Mouse (Mus musculus) midbrain, embryonic 14.5 days (tissue): Measurements from ENCODE around the gene Spats2. TPM values are rescaled to one million over a fixed set of nuclear protein-coding genes. Genes with fewer than 3 reads are reported as not detected.
"Not testable (repeated sequence)": the region's sequence is repeated elsewhere in the genome, so short reads cannot be mapped to it uniquely, and the experiment has no call there.

Experiments
- ATAC-seq: fragments of 200-750 bp; cut with Nextera tagmentation; 2 replicates; pipeline ENCODE4 v1.8.0; 2017; ENCODE audit warnings: moderate number of reproducible peaks, moderate library complexity; ENCODE audit not compliant: low FRiP score, low TSS enrichment
- DNase-seq: peaks from one replicate; pipeline ENCODE4 v3.0.0-alpha.2; 2015
- H3K27ac ChIP-seq: fragments of 300-500 bp; sonication (generic); replicated peaks from 2 replicates; pipeline ENCODE4 v1.5.1; 2014; ENCODE audit warnings: mild to moderate bottlenecking, low read depth, low read length, moderate library complexity
- H3K27me3 ChIP-seq: fragments of 300-500 bp; sonication (generic); 2 replicates; pipeline ENCODE4 v1.6.1; 2014; ENCODE audit warnings: low read length, control low read depth, mixed read lengths; ENCODE audit not compliant: control insufficient read depth, insufficient read depth
- H3K36me3 ChIP-seq: fragments of 300-500 bp; sonication (generic); 2 replicates; pipeline ENCODE4 v1.6.1; 2014; ENCODE audit warnings: low read length, control low read depth; ENCODE audit not compliant: control insufficient read depth, insufficient read depth
- H3K4me1 ChIP-seq: fragments of 300-500 bp; sonication (generic); 2 replicates; pipeline ENCODE4 v1.6.1; 2014; ENCODE audit warnings: mild to moderate bottlenecking, antibody characterized with exemption, low read length, control low read depth; ENCODE audit not compliant: control insufficient read depth, insufficient read depth
- H3K4me2 ChIP-seq: fragments of 300-500 bp; sonication (generic); 2 replicates; pipeline ENCODE4 v1.6.1; 2014; ENCODE audit warnings: mild to moderate bottlenecking, low read length, moderate library complexity
- H3K4me3 ChIP-seq: fragments of 300-500 bp; sonication (generic); replicated peaks from 2 replicates; pipeline ENCODE4 v1.5.1; 2014; ENCODE audit warnings: low read depth, low read length
- H3K9ac ChIP-seq: fragments of 300-500 bp; sonication (generic); replicated peaks from 2 replicates; pipeline ENCODE4 v1.6.1; 2014; ENCODE audit warnings: mild to moderate bottlenecking, low read length, moderate library complexity
- H3K9me3 ChIP-seq: fragments of 300-500 bp; sonication (generic); 2 replicates; pipeline ENCODE4 v1.6.1; 2016; ENCODE audit warnings: low read length, control low read depth, mixed read lengths; ENCODE audit not compliant: control insufficient read depth
- WGBS: fragments of 180-500 bp; shearing (Covaris S2); extraction: QIAGEN DNeasy Blood & Tissue Kit; methylation state at CpG from one replicate; pipeline ENCODE4 v1.1.7; 2014; 5-methylcytosine and 5-hydroxymethylcytosine counted together
- polyA plus RNA-seq: library from polyadenylated mRNA; unstranded; fragments of >200 nt; fragmentation: Nextera tagmentation; extraction: Ambion mirVana; gene quantifications from 2 replicates; pipeline ENCODE4 v1.2.1, GENCODE M21; 2014

The Spats2 gene
- polyA plus RNA-seq, 1 experiment from 2014 or later, result 41.6 TPM

DNA sequence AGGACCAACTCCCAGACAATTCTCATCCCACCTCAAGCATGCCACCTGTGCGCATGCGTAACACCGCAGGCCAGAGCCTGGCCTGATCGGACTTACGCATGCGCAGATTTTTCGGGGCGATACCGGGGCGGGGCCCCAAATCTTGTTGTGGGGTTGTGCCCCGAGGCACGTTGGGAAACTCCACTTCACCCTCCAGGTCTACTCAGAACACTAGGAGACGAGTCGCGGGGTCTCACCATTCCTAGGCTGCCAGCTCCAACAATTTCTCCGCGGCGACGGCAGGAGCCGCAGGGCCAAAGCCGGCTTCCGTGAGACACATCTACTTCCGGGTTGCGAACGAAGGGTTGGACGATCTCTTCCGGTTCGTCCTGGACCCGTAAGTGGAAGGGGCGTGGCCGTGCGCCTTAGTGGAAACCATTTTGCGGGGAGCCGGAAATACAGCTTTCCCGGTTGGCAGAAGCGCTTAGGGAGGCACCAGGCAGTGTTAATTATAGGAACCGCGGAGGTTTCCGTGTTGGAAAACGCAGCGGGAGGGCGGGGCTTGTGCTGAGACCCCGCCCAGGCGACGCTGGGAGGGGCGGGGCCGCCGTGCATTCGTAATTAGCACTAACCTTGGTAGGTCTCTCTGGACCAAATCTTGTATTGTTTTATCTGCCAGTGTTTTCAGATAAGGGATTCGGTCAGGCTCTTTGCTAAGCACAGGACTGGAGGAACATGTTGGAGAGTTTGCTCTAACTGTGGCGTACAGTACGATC, 126.1 kb downstream of the Spats2 start, which contains the start of gene Mcrs1:
Gene Mcrs1 (minus strand): TSS at position 336 of the 755 bp plus-strand sequence.
- Histone ChIP-seq H3K9ac (peak within 1 kb of the TSS; percentile 61), H3K4me1 (peaks cover 7% of the 10 kb centered on the region), H3K4me2 (peak within 1 kb of the TSS; percentile 75), H3K4me3 (peak within 1 kb of the TSS; percentile 56), H3K27me3 (no peaks in the 10 kb centered on the region), H3K27ac (peak within 1 kb of the TSS; percentile 94), H3K36me3 (peaks cover 27% of the 10 kb centered on the region), H3K9me3 (no peaks in the 10 kb centered on the region)
- ATAC-seq, result peak; percentile 93
- WGBS, result under 1% methylated on average over 52 of the region's 52 CpGs
- DNase-seq, result peak; percentile 100

DNA sequence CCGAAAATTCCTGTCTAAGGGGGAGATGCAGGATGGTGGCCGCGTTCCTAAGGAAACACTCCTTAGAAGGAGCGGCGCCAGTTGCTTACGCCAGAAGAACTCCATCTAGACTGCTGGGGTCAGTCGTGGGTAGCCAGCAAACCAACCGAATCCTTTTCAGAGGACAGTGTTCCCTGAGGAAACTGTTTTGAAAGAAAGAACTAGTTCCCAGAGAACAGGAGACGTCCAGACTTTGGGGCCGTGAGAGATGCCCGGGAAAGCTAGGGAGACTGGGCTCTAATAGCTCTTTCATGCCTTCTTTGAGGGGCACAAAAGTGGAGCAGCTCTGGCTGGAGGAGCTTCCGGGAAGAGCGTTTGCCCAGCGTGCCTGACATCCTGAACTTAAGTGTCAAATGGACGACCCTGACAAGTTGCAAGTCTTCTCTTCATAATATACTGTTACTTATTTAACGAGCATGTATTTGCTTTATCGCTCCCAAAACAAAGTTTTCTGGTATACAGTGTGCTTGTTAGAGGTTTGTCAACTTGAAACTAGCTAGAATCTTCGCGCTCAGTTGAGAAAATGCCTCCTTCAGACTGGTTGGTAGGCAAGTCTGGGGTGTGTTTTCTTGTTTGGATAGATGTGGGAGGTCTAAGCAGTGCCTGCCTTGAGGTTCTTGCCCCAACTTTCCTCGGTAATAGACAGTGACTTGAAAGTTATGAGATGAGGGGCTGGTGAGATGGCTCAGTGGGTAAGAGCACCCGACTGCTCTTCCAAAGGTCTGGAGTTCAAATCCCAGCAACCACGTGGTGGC, 126.9 kb downstream of the Spats2 start:
- peak overlapping the region; percentile 75 for H3K4me2 ChIP-seq
- no peak for DNase-seq
- peak; percentile 18; the same call in 1 of the 2 replicates for ATAC-seq
- H3K27me3 ChIP-seq, result no peaks in the 10 kb centered on the region
- peak overlapping the region; percentile 56 for H3K4me3 ChIP-seq
- WGBS, result 5% methylated on average over 22 of the region's 22 CpGs
- no peaks in the 10 kb centered on the region for H3K9me3 ChIP-seq
- H3K4me1 ChIP-seq, result peaks cover 7% of the 10 kb centered on the region
- H3K27ac ChIP-seq, result peak overlapping the region; percentile 94
- H3K36me3 ChIP-seq, result peaks cover 20% of the 10 kb centered on the region
- H3K9ac ChIP-seq, result peak overlapping the region; percentile 61

DNA sequence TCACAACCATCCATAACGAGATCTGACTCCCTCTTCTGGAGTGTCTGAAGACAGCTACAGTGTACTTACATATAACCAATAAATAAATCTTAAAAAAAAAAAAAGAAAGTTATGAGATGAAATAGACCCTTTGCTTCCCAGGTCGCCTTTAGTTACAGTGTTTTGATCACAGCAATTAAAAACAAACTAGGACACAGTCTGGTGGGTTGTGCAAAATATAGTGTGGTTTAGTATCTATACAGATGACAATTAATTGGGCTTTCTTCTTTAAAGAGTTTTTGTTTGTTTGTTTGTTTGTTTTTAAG, 127.4 kb downstream of the Spats2 start:
- H3K27me3 ChIP-seq, DNase-seq, ATAC-seq, H3K27ac ChIP-seq, H3K9me3 ChIP-seq, H3K9ac ChIP-seq, H3K4me1 ChIP-seq, H3K4me3 ChIP-seq: not testable (repeated sequence)
- H3K4me2 ChIP-seq, result peak overlapping the region; percentile 75
- H3K36me3 ChIP-seq, result peaks cover 15% of the 10 kb centered on the region
- WGBS, result 52% methylated on average over 2 of the region's 2 CpGs

DNA sequence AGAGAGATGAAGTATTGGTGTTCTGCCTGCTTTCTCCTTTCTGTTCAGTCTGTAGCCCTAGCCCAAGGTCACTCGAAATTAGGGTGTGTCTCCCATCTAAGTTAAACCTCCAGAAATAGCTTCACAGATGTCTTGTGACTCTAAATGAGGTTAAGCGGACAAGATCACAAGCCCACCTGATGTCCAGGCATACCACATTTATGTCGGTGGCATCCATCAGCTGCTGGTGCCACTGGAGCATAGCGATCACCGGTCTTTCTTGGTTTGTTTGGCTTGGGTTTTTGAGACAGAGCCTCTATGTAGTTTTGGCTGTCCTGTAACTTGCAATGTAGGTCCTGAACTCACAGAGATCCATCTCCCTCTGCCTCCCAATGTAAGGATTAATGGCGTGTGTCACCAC, 128.1 kb downstream of the Spats2 start:
- H3K4me1 ChIP-seq, result peaks cover 7% of the 10 kb centered on the region
- H3K9me3 ChIP-seq, result no peaks in the 10 kb centered on the region
- 0 out of 2 replicates have a peak, but pooled peaks cover 9% of the 10 kb centered on the region for H3K36me3 ChIP-seq
- H3K9ac ChIP-seq, result no peak overlapping the region
- no peak overlapping the region for H3K4me2 ChIP-seq
- ATAC-seq (no peak), DNase-seq (no peak)
- no peak overlapping the region for H3K4me3 ChIP-seq
- no peak overlapping the region for H3K27ac ChIP-seq
- H3K27me3 ChIP-seq, result no peaks in the 10 kb centered on the region
- 95% methylated on average over 6 of the region's 6 CpGs for WGBS

DNA sequence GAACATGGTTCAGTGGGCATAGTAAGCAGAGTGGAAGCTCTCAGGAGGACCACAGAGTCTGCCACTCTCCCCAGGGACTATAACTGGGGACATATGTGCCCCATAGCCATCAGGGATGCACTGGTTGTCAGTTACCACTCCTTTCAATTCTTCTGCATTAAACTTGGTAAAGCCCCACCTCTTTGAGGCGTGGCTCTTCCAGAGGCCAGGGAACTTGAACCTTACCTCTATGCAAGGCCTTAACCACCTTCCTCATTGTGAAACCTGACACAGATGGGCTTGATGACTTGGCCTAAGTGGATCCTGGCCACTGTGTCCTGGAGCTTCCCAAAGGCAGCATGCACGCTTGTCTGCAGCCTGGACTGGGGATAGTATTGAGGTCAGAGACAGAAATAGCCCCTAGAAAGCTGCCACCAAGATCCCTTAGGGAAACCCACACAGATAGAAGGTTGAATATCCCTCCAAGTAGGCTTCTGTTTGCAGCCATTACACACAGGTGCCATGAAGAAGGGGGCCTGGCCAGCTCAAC, 128.8 kb downstream of the Spats2 start:
- ATAC-seq, result no peak
- Histone ChIP-seq H3K9ac (no peak overlapping the region), H3K4me3 (no peak overlapping the region), H3K9me3 (no peaks in the 10 kb centered on the region), H3K4me2 (no peak overlapping the region), H3K36me3 (0 out of 2 replicates have a peak, but pooled peaks cover 2% of the 10 kb centered on the region), H3K4me1 (peaks cover 10% of the 10 kb centered on the region), H3K27ac (no peak overlapping the region), H3K27me3 (no peaks in the 10 kb centered on the region)
- DNase-seq, result no peak
- 91% methylated on average over 2 of the region's 2 CpGs for WGBS

DNA sequence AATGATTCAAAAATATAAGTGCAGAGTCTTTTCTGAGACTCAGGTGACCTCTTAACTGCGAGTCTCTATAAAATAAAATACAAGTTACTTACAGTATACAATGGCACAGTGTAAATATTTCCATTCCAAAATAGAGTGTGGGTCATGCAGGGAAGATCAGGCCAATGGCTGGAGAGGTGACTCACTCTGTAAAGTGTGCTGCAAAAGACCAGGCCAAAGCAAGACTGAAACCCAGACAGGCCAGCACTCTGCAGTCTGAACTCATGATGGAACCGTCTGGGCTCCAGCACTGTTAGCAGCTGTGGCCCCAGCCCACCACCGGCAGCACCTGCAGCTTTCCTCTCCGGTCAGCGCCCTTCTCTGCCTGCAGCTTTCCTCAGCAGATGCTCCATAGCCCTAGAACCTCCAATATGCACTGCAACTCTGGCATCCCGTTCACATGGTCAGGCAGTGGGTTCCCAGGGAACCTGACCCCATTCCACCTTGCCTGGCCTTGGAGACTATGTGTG, 129.6 kb downstream of the Spats2 start:
- H3K4me3 ChIP-seq, result no peak overlapping the region
- H3K4me2 ChIP-seq, result no peak overlapping the region
- no peaks in the 10 kb centered on the region for H3K36me3 ChIP-seq
- H3K27ac ChIP-seq, result no peak overlapping the region
- WGBS, result 86% methylated on average over 6 of the region's 6 CpGs
- peaks cover 10% of the 10 kb centered on the region for H3K4me1 ChIP-seq
- H3K9ac ChIP-seq, result no peak overlapping the region
- H3K27me3 ChIP-seq, result no peaks in the 10 kb centered on the region
- H3K9me3 ChIP-seq, result no peaks in the 10 kb centered on the region
- DNase-seq (no peak), ATAC-seq (no peak)

DNA sequence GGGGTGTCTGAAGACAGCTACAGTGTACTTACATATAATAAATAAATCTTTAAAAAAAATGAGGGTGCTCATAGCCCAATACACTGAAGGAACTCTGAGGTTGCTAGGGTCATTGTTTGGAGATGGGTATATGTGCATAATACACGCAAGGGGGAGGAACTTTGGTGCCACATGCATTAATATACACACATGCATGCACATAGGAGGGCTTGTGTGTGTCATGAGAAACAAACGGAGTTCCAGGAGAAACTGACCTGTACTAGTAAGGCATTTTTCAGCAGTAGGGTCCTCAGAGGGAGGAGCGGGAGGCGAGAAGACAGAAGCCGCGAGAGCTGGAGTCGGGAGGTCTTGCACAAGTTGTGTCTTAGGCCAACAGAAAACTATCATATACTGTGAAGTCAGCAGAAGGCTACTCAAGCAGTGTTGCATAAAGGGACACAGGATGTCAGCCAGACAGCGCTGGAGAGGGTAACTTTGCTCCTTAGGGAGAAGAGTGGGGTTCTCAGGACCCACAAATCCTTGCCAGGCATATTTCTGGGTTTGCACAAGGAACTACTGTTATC, 133.5 kb downstream of the Spats2 start:
- Histone ChIP-seq H3K4me2 (peak overlapping the region; percentile 37), H3K9ac (no peak overlapping the region), H3K27ac (no peak overlapping the region), H3K27me3 (no peaks in the 10 kb centered on the region), H3K36me3 (no peaks in the 10 kb centered on the region), H3K4me3 (no peak overlapping the region), H3K9me3 (no peaks in the 10 kb centered on the region), H3K4me1 (0 out of 2 replicates have a peak, but pooled peaks cover 3% of the 10 kb centered on the region)
- 63% methylated on average over 8 of the region's 8 CpGs for WGBS
- DNase-seq, result no peak
- ATAC-seq, result no peak

DNA sequence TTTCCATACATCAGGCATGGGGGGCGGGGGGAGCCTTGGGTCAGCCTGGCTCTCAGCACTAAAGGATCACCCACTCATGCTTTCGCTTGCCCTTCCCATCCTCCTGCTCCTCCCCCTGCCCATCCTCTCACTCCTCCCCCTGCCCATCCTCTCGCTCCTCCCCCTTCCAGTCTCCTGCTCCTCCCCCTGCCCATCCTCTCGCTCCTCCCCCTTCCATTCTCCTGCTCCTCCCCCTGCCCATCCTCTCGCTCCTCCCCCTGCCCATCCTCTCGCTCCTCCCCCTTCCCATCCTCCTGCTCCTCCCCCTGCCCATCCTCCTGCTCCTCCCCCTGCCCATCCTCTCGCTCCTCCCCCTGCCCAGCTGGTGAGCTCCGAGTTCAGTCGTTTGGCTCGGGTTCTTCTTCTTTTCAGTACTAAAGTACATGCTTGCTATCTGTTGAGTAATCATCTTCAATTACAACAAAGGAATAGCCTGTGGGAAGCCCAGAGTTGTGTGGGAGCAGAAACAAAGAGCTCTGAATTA, 134.1 kb downstream of the Spats2 start:
- DNase-seq (peak; percentile 72), ATAC-seq (no peak)
- H3K9ac ChIP-seq, result no peak overlapping the region
- H3K4me1 ChIP-seq, result 0 out of 2 replicates have a peak, but pooled peaks cover 3% of the 10 kb centered on the region
- H3K27me3 ChIP-seq, result no peaks in the 10 kb centered on the region
- H3K4me3 ChIP-seq, result no peak overlapping the region
- H3K36me3 ChIP-seq, result no peaks in the 10 kb centered on the region
- no peak overlapping the region for H3K27ac ChIP-seq
- no peaks in the 10 kb centered on the region for H3K9me3 ChIP-seq
- H3K4me2 ChIP-seq, result peak overlapping the region; percentile 37
- WGBS, result 2% methylated on average over 8 of the region's 10 CpGs
